10 mouse cellular contexts compared by ENCODE assay signal in genomic region chr11:35125108-35125490, GRCm38 (mm10). TPM values are rescaled to one million over a fixed set of nuclear protein-coding genes. Genes with fewer than 3 reads are reported as not detected.
DNase-seq lines count a peak whose midpoint lies in the region; ATAC-seq lines count a peak whose summit lies in the region.
"Had no signal": no experiment of that assay in that cellular context is flagged by ENCODE, and none has a peak within 500 bp of the region (broad histone marks: within the 10 kb centered on the region; RNA-seq: fewer than 3 reads in every experiment).

No protein-coding gene starts in this region.

- no peaks in the 10 kb centered on the region for H3K9me3 ChIP-seq in hindbrain, embryonic 13.5 days
- no peaks in the 10 kb centered on the region for H3K9me3 ChIP-seq in hindbrain, embryonic 11.5 days (ENCODE audit: control insufficient read depth, low read length)
- H3K9me3 ChIP-seq in embryonic facial prominence, embryonic 14.5 days (ENCODE audit: control insufficient read depth, low read length), result no peaks in the 10 kb centered on the region
- H3K9me3 ChIP-seq: hindbrain, embryonic 12.5 days; midbrain, embryonic 12.5 days had no signal

- no peak overlapping the region for H3K27ac ChIP-seq in hindbrain, embryonic 13.5 days
- no peak overlapping the region for H3K27ac ChIP-seq in hindbrain, embryonic 11.5 days (ENCODE audit: low read depth, low read length)
- peak overlapping the region; percentile 44; the same call in 1 of the 2 replicates for H3K27ac ChIP-seq in embryonic facial prominence, embryonic 14.5 days (replicated peaks; ENCODE audit: low read depth, low read length)
- H3K27ac ChIP-seq: hindbrain, embryonic 12.5 days; midbrain, embryonic 12.5 days had no signal

- peak overlapping the region; percentile 19; the same call in 1 of the 2 replicates for H3K9ac ChIP-seq in hindbrain, embryonic 13.5 days
- no peak overlapping the region for H3K9ac ChIP-seq in hindbrain, embryonic 11.5 days (ENCODE audit: low read depth, low read length)
- H3K9ac ChIP-seq in embryonic facial prominence, embryonic 14.5 days (ENCODE audit: low read depth, low read length), result no peak overlapping the region
- H3K9ac ChIP-seq: hindbrain, embryonic 12.5 days; midbrain, embryonic 12.5 days had no signal

- peaks cover 25% of the 10 kb centered on the region for H3K4me1 ChIP-seq in hindbrain, embryonic 13.5 days (replicated peaks)
- H3K4me1 ChIP-seq in hindbrain, embryonic 11.5 days (replicated peaks; ENCODE audit: control insufficient read depth, insufficient read depth, low read length), result peaks cover 6% of the 10 kb centered on the region; the same call in 1 of the 2 replicates
- peaks cover 32% of the 10 kb centered on the region for H3K4me1 ChIP-seq in embryonic facial prominence, embryonic 14.5 days (ENCODE audit: control insufficient read depth, insufficient read depth, low read length)

- H3K36me3 ChIP-seq in hindbrain, embryonic 13.5 days, result no peaks in the 10 kb centered on the region
- no peaks in the 10 kb centered on the region for H3K36me3 ChIP-seq in hindbrain, embryonic 11.5 days (ENCODE audit: control insufficient read depth, insufficient read depth, low read length)
- no peaks in the 10 kb centered on the region for H3K36me3 ChIP-seq in embryonic facial prominence, embryonic 14.5 days (ENCODE audit: control insufficient read depth, insufficient read depth, low read length)
- H3K36me3 ChIP-seq: hindbrain, embryonic 12.5 days; midbrain, embryonic 12.5 days had no signal

- H3K4me3 ChIP-seq in hindbrain, embryonic 13.5 days, result no peak overlapping the region
- H3K4me3 ChIP-seq in hindbrain, embryonic 11.5 days (ENCODE audit: low read depth, low read length), result no peak overlapping the region
- H3K4me3 ChIP-seq in embryonic facial prominence, embryonic 14.5 days (ENCODE audit: low read depth, low read length), result no peak overlapping the region
- H3K4me3 ChIP-seq: hindbrain, embryonic 12.5 days; midbrain, embryonic 12.5 days had no signal

- DNase-seq in hindbrain, embryonic 11.5 days (ENCODE audit: low spot score), result no peak
- peak; percentile 63 for DNase-seq in embryonic facial prominence, embryonic 14.5 days (ENCODE audit: low spot score)
- peak; percentile 43 to 59 for DNase-seq in kidney, postnatal 36 days
- DNase-seq in lung, postnatal 36 days, result peak; percentile 61
- no peak for DNase-seq in ovary, postnatal 36 days (ENCODE audit: low spot score)
- no peak for DNase-seq in urinary bladder, postnatal 10 days (ENCODE audit: low spot score)
- no peak for DNase-seq in retina, postnatal 1 day

- H3K4me2 ChIP-seq in hindbrain, embryonic 13.5 days, result no peak overlapping the region
- no peak overlapping the region for H3K4me2 ChIP-seq in hindbrain, embryonic 11.5 days (replicated peaks; ENCODE audit: low read depth, low read length)
- peak overlapping the region; percentile 83 for H3K4me2 ChIP-seq in embryonic facial prominence, embryonic 14.5 days (ENCODE audit: low read depth, low read length)
- H3K4me2 ChIP-seq: midbrain, embryonic 12.5 days had no signal

- WGBS in hindbrain, embryonic 13.5 days, result 64% methylated on average over 10 of the region's 10 CpGs
- WGBS in hindbrain, embryonic 11.5 days, result 52% methylated on average over 10 of the region's 10 CpGs
- WGBS in embryonic facial prominence, embryonic 14.5 days, result 20% methylated on average over 10 of the region's 10 CpGs

- peaks cover 56% of the 10 kb centered on the region for H3K27me3 ChIP-seq in hindbrain, embryonic 13.5 days
- peaks cover 26% of the 10 kb centered on the region for H3K27me3 ChIP-seq in hindbrain, embryonic 11.5 days (ENCODE audit: control insufficient read depth, insufficient read depth, low read length)
- H3K27me3 ChIP-seq in embryonic facial prominence, embryonic 14.5 days (replicated peaks; ENCODE audit: control insufficient read depth, insufficient read depth, low read length), result peaks cover 19% of the 10 kb centered on the region

- ATAC-seq in hindbrain, embryonic 13.5 days (ENCODE audit: low FRiP score), result no peak
- no peak for ATAC-seq in hindbrain, embryonic 11.5 days (ENCODE audit: low FRiP score)
- no peak for ATAC-seq in embryonic facial prominence, embryonic 14.5 days (ENCODE audit: low read depth)

RNA-seq across cellular contexts. Expression of gene Slit3, which starts 4.1 kb away (rescaled TPM):
- polyA plus RNA-seq in hindbrain, embryonic 13.5 days (2015; fragmentation: Nextera tagmentation; extraction: Ambion mirVana), result 25.9 and 28.7 TPM in 2 replicates
- polyA plus RNA-seq in hindbrain, embryonic 11.5 days (2014; fragmentation: Nextera tagmentation; extraction: Ambion mirVana), result 22.4 and 39.3 TPM in 2 replicates
- 23.3 and 24.1 TPM in 2 replicates for polyA plus RNA-seq in embryonic facial prominence, embryonic 14.5 days (2014; fragmentation: Nextera tagmentation; extraction: Ambion mirVana)

Comparison
In these comparisons a context has a peak if more than half of its experiments do, and no peak if none do; other contexts are left out.
1. DNase-seq: peak in embryonic facial prominence, embryonic 14.5 days (single experiment), kidney, postnatal 36 days (2 of 2) and lung, postnatal 36 days (single experiment); none in hindbrain, embryonic 11.5 days (single experiment), ovary, postnatal 36 days (single experiment), urinary bladder, postnatal 10 days (single experiment) and retina, postnatal 1 day (single experiment).